In genomic region chr4:154750440-154751107, GRCm38 (mm10) we compare ENCODE assay signal across 14 mouse cellular contexts.
"Had no signal": no experiment of that assay in that cellular context is flagged by ENCODE, and none has a peak within 500 bp of the region (broad histone marks: within the 10 kb centered on the region; RNA-seq: fewer than 3 reads in every experiment).

No protein-coding gene starts in this region.

- H3K27me3 ChIP-seq: stomach, embryonic 15.5 days had no signal

- DNase-seq: kidney, adult 18-20 months; kidney, postnatal 14 days; left cerebral cortex, postnatal 4 days; lung, adult 18-20 months; lung, postnatal 36 days; midbrain, embryonic 14.5 days; right cerebral cortex, postnatal 4 days; spleen, adult 18-20 months; thymus, adult 2 months; thymus, postnatal 25 days had no signal

- H3K4me1 ChIP-seq: neural tube, embryonic 12.5 days; stomach, embryonic 15.5 days had no signal

- H3K4me2 ChIP-seq: kidney, embryonic 15.5 days; liver, embryonic 12.5 days; neural tube, embryonic 12.5 days; stomach, embryonic 15.5 days had no signal

- H3K4me3 ChIP-seq: kidney, embryonic 15.5 days; liver, embryonic 12.5 days; neural tube, embryonic 12.5 days; stomach, embryonic 15.5 days had no signal

- H3K36me3 ChIP-seq: kidney, embryonic 15.5 days; liver, embryonic 12.5 days; neural tube, embryonic 12.5 days; stomach, embryonic 15.5 days had no signal

- H3K9me3 ChIP-seq: kidney, embryonic 15.5 days; liver, embryonic 12.5 days; neural tube, embryonic 12.5 days; stomach, embryonic 15.5 days had no signal

- H3K9ac ChIP-seq: kidney, embryonic 15.5 days; liver, embryonic 12.5 days; neural tube, embryonic 12.5 days; stomach, embryonic 15.5 days had no signal

- H3K27ac ChIP-seq: kidney, embryonic 15.5 days; liver, embryonic 12.5 days; neural tube, embryonic 12.5 days; stomach, embryonic 15.5 days had no signal
